Mouse (Mus musculus) heart, adult 11 months (tissue): ENCODE measurements around the gene Gm21704.
"Not testable (repeated sequence)": the region's sequence is repeated elsewhere in the genome, so short reads cannot be mapped to it uniquely, and the experiment has no call there.

ENCODE experiments used
- DNase-seq: peaks from one replicate; pipeline ENCODE4 v3.0.0; 2022

Gm21704 gene

GRCm38 (mm10) chrY:3410067-3410466, at the start of gene Gm21704, which contains the start of gene Gm21708:
Gm21704 (minus strand) TSS chrY:3410167.
Gm21708 (minus strand) TSS chrY:3410167.
- not testable (repeated sequence) for DNase-seq

- DNase-seq = not testable (repeated sequence)
Observed at GRCm38 (mm10) chrY:3345229-3345628, 64.7 kb downstream of the Gm21704 start, which contains the start of gene Gm21693. Gm21693 (minus strand) TSS chrY:3345329.

- DNase-seq = peak; percentile 96
Observed at GRCm38 (mm10) chrY:3340661-3341060, 69.3 kb downstream of the Gm21704 start.
